Mouse (Mus musculus) lung, adult 2 months (tissue): ENCODE results near the gene Yif1a.

ENCODE experiments used
- CTCF ChIP-seq: fragments of 200-500 bp; IDR thresholded peaks from 2 replicates; pipeline ENCODE4 v1.5.1; 2011; ENCODE audit warnings: mild to moderate bottlenecking, low read length, control low read depth; ENCODE audit not compliant: insufficient read depth
- POLR2A ChIP-seq: fragments of 200-500 bp; IDR thresholded peaks from 2 replicates; pipeline ENCODE4 v1.6.1; 2011; ENCODE audit warnings: low read depth, mild to moderate bottlenecking, control low read depth, low read length, borderline replicate concordance; ENCODE audit errors: extremely low read depth

- TF ChIP-seq POLR2A = no peak
- no peak for TF ChIP-seq CTCF
Observed at GRCm38 (mm10) chr19:5067040-5067799, 21.1 kb upstream of the Yif1a start.
